Mouse (Mus musculus) liver, adult 2 months (tissue): ENCODE measurements around the gene Wipf2.

Source experiments
- CTCF ChIP-seq: fragments of 200-500 bp; IDR thresholded peaks from 2 replicates; pipeline ENCODE4 v1.5.1; 2011; ENCODE audit warnings: low read depth, low read length, control low read depth
- POLR2A ChIP-seq: fragments of 200-500 bp; IDR thresholded peaks from 2 replicates; pipeline ENCODE4 v1.6.1; 2011; ENCODE audit warnings: low read length, control low read depth; ENCODE audit not compliant: insufficient read depth; ENCODE audit errors: extremely low read depth

DNA sequence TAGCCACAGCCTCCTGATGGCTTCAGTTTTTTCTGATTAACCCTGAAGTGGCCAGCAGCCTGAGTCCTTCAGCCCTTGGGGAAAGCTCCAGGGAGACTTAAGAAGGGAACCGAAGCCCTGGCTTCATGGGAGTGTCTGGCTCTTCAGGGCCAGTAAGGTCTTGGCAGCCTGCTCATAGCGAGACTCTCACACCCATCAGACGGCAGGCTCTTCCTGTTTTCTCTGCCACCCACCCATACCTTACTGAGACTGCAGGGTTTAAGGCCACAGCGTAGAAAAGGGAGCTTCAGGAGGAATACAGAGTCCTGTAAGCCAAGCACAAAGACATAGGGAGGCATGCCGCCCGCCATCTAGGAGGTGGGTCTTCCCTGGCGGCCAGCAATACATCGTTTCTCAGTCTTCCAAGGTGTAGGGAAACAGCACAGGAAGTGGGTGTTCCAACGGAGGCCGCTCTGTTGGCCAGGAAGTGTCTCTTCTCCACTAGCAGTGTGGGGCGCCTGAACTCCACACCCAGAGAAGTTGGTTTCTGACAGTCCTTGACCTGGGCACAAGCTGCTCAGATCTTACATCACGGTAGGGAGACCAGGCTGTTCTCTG lies 37.2 kb downstream of the Wipf2 start:
- TF ChIP-seq CTCF, result no peak
- no peak for TF ChIP-seq POLR2A
